Mouse (Mus musculus): ENCODE data around the gene Mpg.
A peak's percentile ranks its signal among the peaks of the same experiment; 100 is the strongest.

Mpg gene

DNA sequence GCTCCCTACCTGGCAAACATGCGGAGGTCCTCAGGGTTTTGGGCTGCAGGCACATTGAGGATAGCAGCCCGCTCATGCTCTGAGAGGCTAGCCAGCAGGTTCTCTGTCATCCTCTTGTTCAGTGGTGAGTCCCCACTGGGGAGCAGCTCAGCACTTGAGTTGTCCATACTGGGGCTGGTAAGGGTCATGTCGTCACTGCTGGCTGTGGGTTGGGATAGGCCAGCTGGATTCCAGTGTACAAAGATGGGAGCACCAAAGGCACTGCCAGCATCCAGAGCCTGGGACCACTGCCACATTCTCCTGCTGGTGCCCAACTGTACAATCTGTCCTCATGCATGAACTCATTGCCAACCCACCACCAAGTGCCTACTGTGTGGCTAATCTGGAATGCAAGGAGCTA is 7.6 kb downstream of the Mpg start:
- DNase-seq = no peak

DNA sequence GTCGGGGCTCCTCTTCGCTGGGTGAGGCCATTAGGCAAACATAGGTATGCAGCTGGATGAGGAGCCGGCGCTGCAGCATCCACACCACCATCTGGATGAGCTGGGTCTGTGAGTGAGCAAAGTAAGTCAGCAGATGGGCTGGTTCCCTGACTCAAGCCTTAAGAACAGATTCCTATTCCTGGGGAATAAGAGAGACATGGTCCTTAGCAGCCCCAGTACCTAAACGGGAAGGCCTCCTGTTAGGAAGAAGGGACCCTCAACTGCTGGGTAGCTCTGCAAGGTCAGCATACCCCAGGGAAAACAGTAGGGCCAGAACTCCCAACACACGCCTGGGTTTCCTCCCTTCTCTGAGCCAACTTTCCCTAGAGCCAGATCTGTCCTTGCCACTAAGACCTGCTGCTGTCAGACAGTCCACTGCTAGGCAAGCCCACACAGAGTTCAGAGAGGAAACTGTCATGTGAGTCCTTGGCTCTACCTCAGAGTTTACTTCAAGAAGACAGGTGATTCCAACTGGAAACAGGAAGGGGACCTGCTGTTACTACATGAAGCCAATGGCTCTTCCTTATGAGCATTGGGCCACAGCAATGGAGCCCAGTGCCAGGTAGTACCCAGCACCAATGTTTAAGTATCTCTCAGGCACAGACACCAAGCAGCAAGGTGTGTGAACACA is 8.6 kb downstream of the Mpg start:
- no peak for DNase-seq

DNA sequence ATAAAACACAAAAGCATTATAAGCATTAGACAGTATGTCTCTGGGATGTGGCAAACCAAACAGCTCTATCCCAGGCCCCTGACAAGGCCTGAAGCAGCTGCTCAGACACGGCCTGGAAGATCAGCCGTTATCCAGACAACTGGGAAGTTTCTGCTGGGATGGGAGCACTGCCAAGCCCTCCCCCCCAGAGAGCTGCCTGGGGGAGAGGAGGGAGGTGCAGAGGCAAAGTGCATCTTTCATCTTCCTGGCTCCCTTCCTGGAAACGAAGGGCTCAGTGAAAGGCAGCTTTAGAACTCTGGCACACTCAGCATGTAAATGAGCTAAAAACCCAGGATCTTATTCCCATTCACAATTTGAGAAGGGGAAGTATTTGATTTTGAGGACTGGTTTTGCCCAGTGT is 9.3 kb downstream of the Mpg start:
- peak; percentile 76 for DNase-seq

DNA sequence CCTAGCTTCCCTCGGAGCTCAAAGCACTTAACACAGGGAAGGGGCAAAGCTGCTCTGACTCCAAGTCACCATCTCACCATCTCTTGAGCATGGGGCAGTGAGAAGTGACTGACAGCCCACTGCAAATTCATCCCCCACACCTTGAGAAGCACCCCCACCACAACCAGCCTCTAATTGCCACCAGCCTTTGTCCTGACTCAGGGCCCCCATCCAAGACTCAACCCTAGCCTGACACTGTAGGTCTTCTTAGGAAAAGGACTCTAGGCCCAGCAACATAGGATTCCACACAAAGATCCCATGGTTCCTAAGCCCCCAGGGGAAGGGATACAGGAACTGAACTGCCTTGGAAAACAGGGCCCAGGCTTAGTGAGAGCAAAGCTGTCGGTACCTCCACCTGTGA is 9.8 kb downstream of the Mpg start:
- DNase-seq = no peak

DNA sequence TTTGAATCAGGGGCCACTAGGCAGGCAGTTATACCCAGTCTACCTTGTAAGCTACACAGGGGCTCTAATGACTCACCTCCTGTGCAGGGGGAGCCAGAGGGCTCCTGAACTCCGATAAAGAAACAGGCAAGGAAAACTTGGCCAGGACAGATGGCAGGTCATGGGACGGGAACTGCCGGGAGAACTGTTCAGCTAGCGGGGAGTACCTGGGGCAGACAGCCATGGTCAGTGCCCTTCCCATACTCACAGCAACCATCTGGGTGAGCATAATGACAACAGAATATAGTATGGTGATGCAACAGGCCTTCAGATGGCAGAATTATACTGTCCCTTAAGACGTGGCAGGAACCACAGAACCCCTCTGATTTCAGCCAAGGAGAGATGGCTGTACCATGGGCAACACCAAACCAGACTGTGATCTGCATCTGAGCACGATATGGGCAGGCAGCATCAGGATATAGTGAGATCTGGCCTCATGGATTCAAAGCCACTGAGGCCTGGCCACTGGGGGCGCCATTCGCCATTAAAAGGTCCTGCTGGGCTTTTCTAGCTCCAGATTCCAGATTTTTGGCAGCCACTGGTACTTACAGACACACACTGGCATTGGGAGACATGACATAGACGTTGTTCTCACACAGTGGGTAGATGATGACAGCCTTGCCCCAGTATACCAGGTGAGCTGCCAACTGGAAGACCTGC is 10.6 kb downstream of the Mpg start:
- peak; percentile 80 for DNase-seq

DNA sequence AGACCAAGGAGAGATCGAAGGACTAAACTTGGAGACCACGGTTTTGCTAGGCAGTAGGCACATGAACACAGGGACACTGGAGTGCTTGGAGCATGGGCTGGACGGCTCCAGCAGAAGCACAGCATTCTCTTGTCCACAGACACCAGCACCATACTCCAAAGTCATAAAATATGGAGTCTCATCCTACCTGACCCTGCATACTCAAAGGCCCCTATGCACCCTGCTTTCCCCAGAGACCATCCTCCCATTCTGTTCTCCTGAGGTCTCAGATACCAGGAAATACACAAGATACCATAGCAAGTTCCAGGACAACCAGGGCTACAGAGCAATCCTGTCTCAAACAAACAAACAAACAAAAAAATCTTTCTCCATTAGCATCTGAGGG is 11.1 kb downstream of the Mpg start:
- DNase-seq = no peak

DNA sequence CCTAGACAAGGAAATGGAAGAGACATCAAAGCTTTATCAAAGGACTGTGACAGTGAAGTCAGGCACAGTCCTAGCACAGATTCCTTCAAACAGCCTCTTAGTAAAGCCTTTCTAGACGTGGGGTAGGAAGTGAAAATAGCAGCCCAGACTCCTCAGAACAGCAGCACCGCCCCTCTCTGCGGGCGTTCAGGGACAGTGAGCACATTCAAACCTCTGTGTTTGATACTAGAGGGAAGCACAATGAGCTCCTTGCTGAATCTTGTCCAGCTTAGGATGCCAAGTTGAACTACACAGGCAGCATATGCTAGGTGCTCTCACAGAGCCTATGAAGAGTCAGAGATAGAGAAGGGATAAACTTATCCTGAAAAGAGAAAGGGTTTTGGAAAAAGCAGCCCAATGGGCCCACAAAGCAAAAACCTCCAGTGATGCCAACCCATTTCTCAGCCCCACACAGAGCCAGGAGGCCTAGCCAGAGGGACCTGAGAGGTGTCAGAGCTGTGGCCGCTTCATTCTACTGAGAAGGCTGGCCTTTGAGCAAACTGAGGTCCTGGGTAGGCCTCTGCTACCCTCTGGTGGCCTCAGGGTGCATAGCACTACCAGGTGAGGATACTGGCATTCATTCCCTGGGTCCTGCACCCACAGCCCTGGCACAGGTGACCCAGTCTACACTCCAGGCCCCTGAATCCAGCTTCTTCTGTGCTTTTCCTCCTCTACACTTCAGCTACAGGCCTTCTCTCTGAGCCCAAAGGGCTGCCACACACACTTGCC is 12.0 kb downstream of the Mpg start:
- peak; percentile 60 for DNase-seq

DNA sequence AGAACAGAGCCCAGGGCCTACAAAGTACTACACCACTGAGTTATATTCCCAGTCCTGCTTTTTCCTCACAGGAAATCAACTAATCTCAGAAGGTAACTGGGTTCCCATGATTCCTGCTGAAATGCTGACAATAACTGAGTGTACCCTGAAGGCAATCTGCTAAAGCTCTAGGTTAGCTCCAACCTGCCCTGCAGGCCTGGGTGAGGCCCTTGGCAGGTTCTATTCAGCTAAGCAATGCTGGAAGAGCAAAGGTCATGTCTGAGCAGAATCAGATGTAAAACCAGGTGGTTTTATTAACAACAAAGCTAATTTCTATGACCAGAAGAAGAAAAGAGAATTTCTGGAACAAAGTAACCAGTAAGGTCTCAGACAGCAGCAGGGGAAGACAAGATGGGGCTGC is 15.1 kb downstream of the Mpg start:
- no peak for DNase-seq

DNA sequence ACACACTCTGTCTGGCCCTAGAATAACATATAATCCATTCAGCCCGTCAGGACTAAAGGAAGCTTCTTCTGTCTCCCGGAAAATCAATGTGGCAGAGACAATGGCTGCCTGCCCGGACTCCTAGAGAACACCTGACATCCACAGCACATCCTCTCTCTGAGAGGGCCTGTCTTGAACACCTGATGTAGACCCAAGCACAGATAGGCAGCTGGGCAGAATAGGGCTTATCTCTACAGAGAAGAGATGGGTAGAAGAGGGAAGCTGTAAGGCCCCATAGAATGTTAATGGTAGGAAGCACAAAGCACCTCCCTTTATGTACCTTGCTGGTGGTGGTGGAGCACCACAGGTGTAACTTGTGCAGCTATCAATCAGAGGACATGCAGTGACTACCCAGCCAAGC is 15.9 kb downstream of the Mpg start:
- DNase-seq = no peak

DNA sequence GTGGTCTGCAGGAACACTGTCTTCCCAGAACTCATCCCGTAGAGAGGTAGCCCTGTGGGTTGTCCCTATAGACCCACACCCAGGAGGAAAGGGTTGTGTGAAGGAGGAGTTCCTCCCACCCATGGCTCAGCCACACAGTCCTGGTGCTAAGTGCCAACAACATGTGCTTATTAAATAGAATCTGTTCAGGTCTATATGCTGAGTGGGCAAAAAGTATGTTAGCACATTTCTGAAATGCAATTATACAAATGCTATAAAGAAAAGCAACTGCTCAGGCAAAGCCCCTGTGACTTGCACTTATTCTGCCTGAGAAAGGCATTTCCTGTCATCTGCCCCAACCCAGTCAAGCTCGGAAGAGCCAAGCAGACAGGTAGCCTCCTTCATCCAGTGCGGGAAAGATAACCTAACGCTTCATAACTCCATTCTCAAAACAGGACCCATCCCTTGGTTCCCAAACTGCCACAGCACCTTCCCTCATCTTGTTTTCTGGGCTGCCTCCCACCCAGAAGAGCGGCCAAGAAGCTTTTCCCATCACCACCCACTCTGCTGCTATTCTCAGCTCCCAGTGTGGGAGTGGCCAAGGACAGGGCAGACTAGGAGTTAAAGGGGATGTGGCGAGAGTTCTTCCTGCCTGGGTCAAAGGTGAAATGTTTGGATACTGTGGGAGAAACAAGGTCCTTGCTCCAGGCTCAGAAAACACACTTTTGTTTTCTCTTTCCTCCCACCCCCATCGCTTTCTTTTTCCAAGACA is 17.1 kb downstream of the Mpg start:
- no peak for DNase-seq

DNA sequence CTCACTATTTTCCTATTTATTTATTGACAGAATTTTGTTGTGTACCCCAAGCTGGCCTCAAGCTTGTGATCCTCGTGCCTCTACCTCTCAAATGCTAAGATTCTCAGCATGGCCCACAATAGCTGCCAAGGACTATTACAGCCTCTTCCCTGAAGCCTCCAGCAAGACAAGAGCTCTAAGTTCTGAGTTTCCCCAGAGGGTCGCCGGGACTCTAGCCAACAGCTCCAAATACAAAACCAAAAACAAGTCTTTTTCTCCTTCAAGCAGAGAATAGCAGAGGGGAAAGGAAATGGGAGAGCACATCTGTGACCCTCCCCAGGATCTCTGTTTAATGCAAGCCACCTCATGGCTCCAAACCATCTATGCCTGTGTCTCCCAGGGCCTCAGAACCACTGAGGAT is 17.8 kb downstream of the Mpg start:
- no peak for DNase-seq

DNA sequence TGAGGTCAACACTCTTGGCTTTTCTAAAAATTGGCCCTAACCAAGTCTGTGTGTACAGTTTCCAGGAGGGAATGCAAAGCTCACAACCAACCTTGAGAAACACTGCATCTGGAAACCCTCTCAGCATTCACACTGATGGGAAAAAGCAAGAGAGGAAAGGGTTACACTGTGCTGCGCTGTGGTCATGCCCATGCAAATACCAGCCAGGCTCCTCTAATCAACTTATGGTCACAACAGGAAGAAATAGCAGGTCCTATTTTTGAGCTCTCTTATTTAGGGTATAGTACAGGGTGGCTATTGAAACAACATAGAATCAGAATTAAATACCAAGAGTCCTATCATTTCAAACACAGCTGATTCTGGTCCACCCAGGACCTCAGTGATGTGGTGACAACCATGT is 18.3 kb downstream of the Mpg start:
- no peak for DNase-seq

DNA sequence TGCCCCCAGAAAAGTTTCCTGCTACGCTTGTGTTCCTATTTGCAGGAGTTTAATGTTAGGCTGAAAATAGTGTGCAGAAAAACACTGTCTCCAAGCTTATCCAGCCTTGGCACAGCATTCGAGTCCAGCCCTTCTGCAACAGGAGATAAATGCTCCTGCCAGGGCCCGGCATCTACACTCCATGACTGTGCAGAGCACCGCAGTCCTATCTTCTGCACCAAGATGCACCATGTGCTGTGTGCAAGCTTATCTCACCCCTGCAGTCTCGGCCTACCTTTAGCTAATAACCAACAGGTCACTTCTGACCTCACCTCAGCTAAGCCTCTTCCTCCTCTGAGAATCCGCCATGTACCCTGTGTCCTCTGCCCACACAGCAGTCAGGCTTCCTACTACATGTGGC is 19.3 kb downstream of the Mpg start:
- DNase-seq = no peak

DNA sequence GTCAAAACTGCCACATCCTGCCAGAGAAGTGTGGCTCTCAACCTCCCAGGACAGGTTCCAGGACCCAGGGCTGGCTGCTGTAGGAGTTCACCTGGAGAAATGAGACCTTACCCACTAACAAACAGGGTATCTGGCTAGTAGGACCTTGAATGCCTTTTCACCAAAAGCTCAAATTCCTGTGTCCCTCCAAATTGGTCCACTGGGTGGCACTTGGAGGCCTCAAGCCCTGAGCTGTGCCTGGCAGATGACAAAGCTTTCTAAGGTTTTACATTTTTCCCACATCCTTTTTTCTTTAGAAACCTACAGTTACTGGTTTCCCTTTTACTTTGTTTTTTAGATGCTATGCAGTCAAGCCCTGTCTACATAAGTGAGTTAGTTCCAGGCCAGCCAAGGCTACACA is 20.8 kb downstream of the Mpg start:
- DNase-seq = no peak

DNA sequence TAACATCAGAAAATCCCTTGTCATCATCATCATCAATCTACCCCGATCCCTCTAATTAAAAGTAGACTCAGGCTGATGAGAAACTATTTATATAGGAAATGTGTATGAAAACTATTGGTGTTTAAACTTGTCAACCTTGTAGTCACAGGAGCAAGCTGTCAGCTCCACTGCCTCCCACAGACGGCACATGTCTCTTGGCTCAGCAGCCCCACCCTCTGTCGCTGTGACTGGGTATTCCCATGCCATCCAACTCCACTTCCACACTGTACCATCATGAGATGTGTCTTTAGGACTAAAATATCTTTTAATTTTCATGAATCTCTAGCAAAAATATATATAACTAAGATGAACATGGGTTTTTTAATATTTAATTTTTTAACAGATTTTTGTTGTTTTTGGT is 22.0 kb downstream of the Mpg start:
- DNase-seq = no peak

DNA sequence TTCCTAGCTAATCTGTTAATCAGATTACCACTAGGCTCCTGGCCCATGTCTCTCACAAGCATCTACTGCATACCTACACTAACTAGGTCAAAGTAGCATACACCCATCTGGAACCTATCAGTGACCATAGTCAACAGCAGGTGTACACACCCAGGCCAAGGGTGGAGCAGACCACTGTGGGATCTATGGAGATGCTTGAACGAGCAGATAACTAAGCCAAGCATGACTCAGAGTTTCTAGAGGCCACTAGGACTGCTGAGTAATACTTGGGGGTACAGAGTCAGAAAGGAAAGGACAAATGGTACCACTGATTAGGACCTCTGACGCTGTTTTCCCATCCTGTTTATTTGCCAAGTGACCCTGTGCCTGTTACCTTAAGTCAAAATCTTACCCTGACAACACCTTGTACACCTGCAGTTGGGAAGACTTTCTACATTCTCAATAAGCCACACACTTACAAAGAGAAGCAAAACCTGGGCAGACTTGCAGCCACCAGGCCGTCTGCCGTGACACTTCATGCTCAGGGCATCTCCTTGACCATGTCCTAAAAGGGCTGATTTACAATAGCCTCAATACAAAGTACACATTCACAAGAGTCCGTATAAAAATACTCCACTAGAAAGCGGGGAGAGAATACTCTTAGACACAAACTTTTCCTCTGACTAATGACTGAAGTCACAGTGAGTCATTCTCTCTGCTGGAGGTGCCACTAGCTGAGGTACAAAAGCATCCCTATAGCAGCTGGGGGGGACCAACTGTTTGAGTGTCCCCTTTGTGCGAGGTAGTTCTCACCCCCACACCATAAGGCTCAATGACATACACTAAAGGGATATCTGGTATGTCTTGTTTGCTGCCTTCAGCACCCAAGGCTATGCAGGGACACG is 24.8 kb downstream of the Mpg start:
- DNase-seq = no peak

DNA sequence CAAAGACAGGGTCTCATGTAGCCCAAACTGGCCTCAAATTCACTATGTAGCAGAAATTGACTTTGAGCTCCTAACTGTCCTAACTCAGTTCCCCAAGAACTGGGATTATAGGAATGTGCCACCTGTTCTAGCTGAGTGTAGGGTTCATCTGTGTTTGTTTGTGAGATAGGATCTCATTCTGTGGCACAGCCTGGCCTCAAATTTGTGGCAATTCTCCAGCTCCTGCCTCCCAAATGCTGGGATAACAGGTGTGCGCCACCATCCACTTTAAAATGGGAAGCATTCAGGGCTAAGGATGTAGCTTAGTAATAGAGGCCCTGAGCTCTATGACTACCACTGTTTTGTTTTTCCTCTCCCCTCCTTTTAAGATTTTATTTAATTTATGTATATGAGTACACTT is 26.8 kb downstream of the Mpg start:
- DNase-seq = no peak

DNA sequence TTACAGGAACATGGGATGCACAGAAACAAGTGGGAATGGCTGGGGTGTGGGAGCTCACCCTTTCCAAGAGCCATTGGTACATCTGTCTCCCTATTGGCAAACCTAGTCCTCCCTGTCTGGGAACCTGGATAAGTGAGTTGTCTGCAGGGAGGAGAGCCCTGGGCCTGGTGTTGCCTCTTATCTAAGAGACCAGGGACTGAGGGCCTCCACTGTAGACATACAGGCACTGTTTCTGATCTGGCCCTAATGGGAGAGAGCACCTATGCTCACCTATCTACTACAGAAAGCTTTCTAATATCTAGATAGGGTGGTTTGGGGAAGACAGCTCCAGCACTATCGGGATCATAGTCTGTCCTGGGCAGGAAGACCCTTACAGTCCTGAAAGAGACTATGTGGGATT is 29.8 kb downstream of the Mpg start:
- no peak for DNase-seq

DNA sequence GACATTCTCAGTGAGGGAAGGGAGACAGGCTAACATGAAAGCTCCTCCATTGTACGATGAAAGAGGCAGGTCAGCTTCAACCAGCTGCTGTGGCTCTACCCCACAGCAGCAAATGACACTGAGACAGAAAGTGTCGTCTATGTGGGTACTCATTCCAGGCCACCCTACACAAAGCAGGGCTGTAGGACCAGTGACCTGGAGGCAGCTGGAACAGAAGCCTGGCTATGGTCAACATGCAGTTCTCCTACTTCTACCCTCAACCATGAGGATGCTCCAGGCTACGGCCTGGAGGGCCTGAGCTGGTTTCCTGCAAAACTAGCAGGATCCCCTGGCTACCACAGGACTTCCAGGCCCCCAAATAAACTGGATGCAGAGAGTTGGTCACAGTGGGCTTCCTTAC is 30.3 kb downstream of the Mpg start:
- DNase-seq = no peak

DNA sequence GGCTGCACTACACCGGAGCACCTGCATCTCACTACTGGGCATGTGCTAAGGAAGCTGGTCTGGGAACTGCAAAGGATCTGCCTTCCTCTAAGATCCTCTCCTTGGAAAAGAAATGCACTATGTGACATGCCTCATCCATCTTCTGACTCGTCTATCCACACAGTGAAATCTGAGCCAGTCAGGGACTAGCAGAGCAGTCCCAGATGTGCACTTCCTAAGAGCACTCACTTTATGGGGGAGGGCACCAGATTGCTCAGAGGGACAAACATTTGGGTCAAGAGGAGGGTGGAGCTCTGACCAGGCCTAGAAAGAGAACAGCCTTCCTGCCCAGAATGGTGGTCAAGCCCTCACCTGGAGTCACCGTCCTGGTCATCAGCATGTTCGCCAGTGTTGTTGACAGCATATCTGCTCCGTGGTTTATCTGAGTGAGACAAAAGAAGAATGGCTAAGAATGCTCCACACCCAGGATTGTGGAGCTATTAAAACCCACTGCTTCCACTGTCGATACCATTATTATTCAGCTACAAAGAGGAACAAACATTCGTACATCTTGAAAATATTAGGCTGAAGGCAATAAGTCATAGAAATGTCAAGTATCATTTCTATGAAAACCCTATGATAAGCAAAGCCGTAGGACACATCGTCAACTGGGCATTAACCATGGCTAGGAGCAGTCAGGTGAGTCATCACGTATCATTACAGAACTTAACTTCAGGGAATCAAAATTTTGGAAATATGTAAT is 36.5 kb downstream of the Mpg start:
- no peak for DNase-seq

DNA sequence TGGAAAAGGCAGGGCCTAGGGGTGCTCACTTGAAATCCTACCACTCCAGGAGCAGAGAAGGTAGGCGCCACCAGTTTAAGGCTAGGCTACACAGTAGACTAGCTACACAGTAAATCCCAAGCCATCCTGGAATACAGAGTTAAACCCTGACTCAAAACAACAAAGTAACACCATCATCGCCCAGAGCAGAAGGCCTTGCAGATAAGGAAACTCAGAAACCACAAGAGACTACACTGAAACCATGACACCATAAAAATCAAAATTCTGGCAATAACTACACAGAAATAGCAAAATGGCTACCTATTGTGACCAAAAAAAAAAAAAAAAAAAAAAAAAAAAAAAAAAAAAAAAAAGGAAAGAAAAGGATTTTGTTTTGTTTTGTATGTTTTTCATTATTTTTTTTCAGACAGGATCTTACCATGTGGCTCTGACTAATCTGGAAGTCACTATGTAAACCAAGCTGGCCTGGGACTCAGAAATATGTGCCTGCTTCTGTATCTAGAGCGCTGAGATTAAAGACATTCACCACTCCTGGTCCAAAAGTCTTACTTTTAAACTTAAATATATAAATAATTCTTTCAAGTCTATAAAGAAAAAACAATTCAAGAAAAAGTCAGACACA is 38.9 kb downstream of the Mpg start:
- DNase-seq = no peak

Data from right cerebral cortex, postnatal 4 days (tissue).